Mouse (Mus musculus) midbrain, embryonic 14.5 days (tissue): Measurements from ENCODE around the gene Mrpl52. TPM values are rescaled to one million over a fixed set of nuclear protein-coding genes. Genes with fewer than 3 reads are reported as not detected.

Experiments used
- ATAC-seq: fragments of 200-750 bp; cut with Nextera tagmentation; 2 replicates; pipeline ENCODE4 v1.8.0; 2017; ENCODE audit warnings: moderate number of reproducible peaks, moderate library complexity; ENCODE audit not compliant: low FRiP score, low TSS enrichment
- DNase-seq: peaks from one replicate; pipeline ENCODE4 v3.0.0-alpha.2; 2015
- H3K27ac ChIP-seq: fragments of 300-500 bp; sonication (generic); replicated peaks from 2 replicates; pipeline ENCODE4 v1.5.1; 2014; ENCODE audit warnings: mild to moderate bottlenecking, low read depth, low read length, moderate library complexity
- H3K27me3 ChIP-seq: fragments of 300-500 bp; sonication (generic); 2 replicates; pipeline ENCODE4 v1.6.1; 2014; ENCODE audit warnings: low read length, control low read depth, mixed read lengths; ENCODE audit not compliant: control insufficient read depth, insufficient read depth
- H3K36me3 ChIP-seq: fragments of 300-500 bp; sonication (generic); 2 replicates; pipeline ENCODE4 v1.6.1; 2014; ENCODE audit warnings: low read length, control low read depth; ENCODE audit not compliant: control insufficient read depth, insufficient read depth
- H3K4me1 ChIP-seq: fragments of 300-500 bp; sonication (generic); 2 replicates; pipeline ENCODE4 v1.6.1; 2014; ENCODE audit warnings: mild to moderate bottlenecking, antibody characterized with exemption, low read length, control low read depth; ENCODE audit not compliant: control insufficient read depth, insufficient read depth
- H3K4me2 ChIP-seq: fragments of 300-500 bp; sonication (generic); 2 replicates; pipeline ENCODE4 v1.6.1; 2014; ENCODE audit warnings: mild to moderate bottlenecking, low read length, moderate library complexity
- H3K4me3 ChIP-seq: fragments of 300-500 bp; sonication (generic); replicated peaks from 2 replicates; pipeline ENCODE4 v1.5.1; 2014; ENCODE audit warnings: low read depth, low read length
- H3K9ac ChIP-seq: fragments of 300-500 bp; sonication (generic); replicated peaks from 2 replicates; pipeline ENCODE4 v1.6.1; 2014; ENCODE audit warnings: mild to moderate bottlenecking, low read length, moderate library complexity
- H3K9me3 ChIP-seq: fragments of 300-500 bp; sonication (generic); 2 replicates; pipeline ENCODE4 v1.6.1; 2016; ENCODE audit warnings: low read length, control low read depth, mixed read lengths; ENCODE audit not compliant: control insufficient read depth
- WGBS: fragments of 180-500 bp; shearing (Covaris S2); extraction: QIAGEN DNeasy Blood & Tissue Kit; methylation state at CpG from one replicate; pipeline ENCODE4 v1.1.7; 2014; 5-methylcytosine and 5-hydroxymethylcytosine counted together
- polyA plus RNA-seq: library from polyadenylated mRNA; unstranded; fragments of >200 nt; fragmentation: Nextera tagmentation; extraction: Ambion mirVana; gene quantifications from 2 replicates; pipeline ENCODE4 v1.2.1, GENCODE M21; 2014

Mrpl52 gene
- polyA plus RNA-seq, 1 experiment from 2014 or later, result 293 TPM

- no peak overlapping the region for H3K27ac ChIP-seq
- H3K4me2 ChIP-seq, result no peak overlapping the region
- H3K4me3 ChIP-seq, result no peak overlapping the region
- no peaks in the 10 kb centered on the region for H3K9me3 ChIP-seq
- ATAC-seq, result no peak
- peaks cover 26% of the 10 kb centered on the region for H3K4me1 ChIP-seq
- no peak for DNase-seq
- H3K27me3 ChIP-seq, result no peaks in the 10 kb centered on the region
- H3K9ac ChIP-seq, result no peak overlapping the region
- H3K36me3 ChIP-seq, result peaks cover 6% of the 10 kb centered on the region; the same call in 1 of the 2 replicates
- 94% methylated on average over 5 of the region's 5 CpGs for WGBS
These were observed 1.7 kb downstream of the Mrpl52 start for GRCm38 (mm10) chr14:54428421-54428820.

GRCm38 (mm10) chr14:54429332-54430093, 2.8 kb downstream of the Mrpl52 start:
- no peak for DNase-seq
- H3K27me3 ChIP-seq, result no peaks in the 10 kb centered on the region
- H3K4me1 ChIP-seq, result peaks cover 34% of the 10 kb centered on the region
- peaks cover 6% of the 10 kb centered on the region; the same call in 1 of the 2 replicates for H3K36me3 ChIP-seq
- H3K27ac ChIP-seq, result 0 out of 2 replicates have a peak overlapping the region, but pooled peaks have one; percentile 84
- H3K9me3 ChIP-seq, result no peaks in the 10 kb centered on the region
- 66% methylated on average over 7 of the region's 7 CpGs for WGBS
- H3K9ac ChIP-seq, result no peak overlapping the region
- no peak for ATAC-seq
- peak overlapping the region; percentile 67 for H3K4me2 ChIP-seq
- no peak overlapping the region for H3K4me3 ChIP-seq

- H3K9ac ChIP-seq, result peak overlapping the region; percentile 78
- peaks cover 34% of the 10 kb centered on the region for H3K4me1 ChIP-seq
- 3% methylated on average over 18 of the region's 18 CpGs for WGBS
- H3K4me2 ChIP-seq, result peak overlapping the region; percentile 67
- no peaks in the 10 kb centered on the region for H3K9me3 ChIP-seq
- ATAC-seq (no peak), DNase-seq (peak; percentile 62)
- H3K36me3 ChIP-seq, result peaks cover 6% of the 10 kb centered on the region; the same call in 1 of the 2 replicates
- H3K27ac ChIP-seq, result peak overlapping the region; percentile 84
- no peaks in the 10 kb centered on the region for H3K27me3 ChIP-seq
- H3K4me3 ChIP-seq, result peak overlapping the region; percentile 55
These were observed 3.9 kb downstream of the Mrpl52 start for GRCm38 (mm10) chr14:54430406-54431145.

- under 1% methylated on average over 49 of the region's 49 CpGs for WGBS
- peaks cover 6% of the 10 kb centered on the region; the same call in 1 of the 2 replicates for H3K36me3 ChIP-seq
- peak within 1 kb of the TSS; percentile 67 for H3K4me2 ChIP-seq
- ATAC-seq, result peak; percentile 36; the same call in 1 of the 2 replicates
- H3K9me3 ChIP-seq, result no peaks in the 10 kb centered on the region
- H3K27ac ChIP-seq, result peak within 1 kb of the TSS; percentile 84
- H3K27me3 ChIP-seq, result no peaks in the 10 kb centered on the region
- peak; percentile 83 for DNase-seq
- H3K9ac ChIP-seq, result peak within 1 kb of the TSS; percentile 78
- peak within 1 kb of the TSS; percentile 55 for H3K4me3 ChIP-seq
- H3K4me1 ChIP-seq, result peaks cover 29% of the 10 kb centered on the region
These were observed 4.8 kb downstream of the Mrpl52 start, which contains the start of gene Mmp14 for GRCm38 (mm10) chr14:54431334-54432077. Gene Mmp14, plus strand, starts transcription at chr14:54431612.

GRCm38 (mm10) chr14:54432078-54432836, 5.5 kb downstream of the Mrpl52 start:
- WGBS, result under 1% methylated on average over 54 of the region's 54 CpGs
- Histone ChIP-seq H3K4me3 (peak overlapping the region; percentile 55), H3K9ac (peak overlapping the region; percentile 78), H3K9me3 (no peaks in the 10 kb centered on the region), H3K4me2 (peak overlapping the region; percentile 67), H3K36me3 (peaks cover 6% of the 10 kb centered on the region; the same call in 1 of the 2 replicates), H3K27ac (peak overlapping the region; percentile 84), H3K4me1 (peaks cover 28% of the 10 kb centered on the region), H3K27me3 (no peaks in the 10 kb centered on the region)
- ATAC-seq (peak; percentile 22; the same call in 1 of the 2 replicates), DNase-seq (peak; percentile 61)

- DNase-seq, result peak; percentile 53
These were observed 6.4 kb downstream of the Mrpl52 start for GRCm38 (mm10) chr14:54432837-54433830.

GRCm38 (mm10) chr14:54433941-54434531, 7.3 kb downstream of the Mrpl52 start:
- no peak overlapping the region for H3K27ac ChIP-seq
- H3K36me3 ChIP-seq, result peaks cover 14% of the 10 kb centered on the region; the same call in 1 of the 2 replicates

More at GRCm38 (mm10) chr14:54432837-54433830, 6.4 kb downstream of the Mrpl52 start:
- Histone ChIP-seq H3K27ac (peak overlapping the region; percentile 84), H3K4me1 (peaks cover 22% of the 10 kb centered on the region), H3K36me3 (peaks cover 7% of the 10 kb centered on the region; the same call in 1 of the 2 replicates), H3K27me3 (no peaks in the 10 kb centered on the region), H3K9ac (peak overlapping the region; percentile 78), H3K4me2 (peak overlapping the region; percentile 67), H3K9me3 (no peaks in the 10 kb centered on the region), H3K4me3 (peak overlapping the region; percentile 55)
- 41% methylated on average over 17 of the region's 17 CpGs for WGBS
- ATAC-seq, result peak; percentile 20; the same call in 1 of the 2 replicates

More at GRCm38 (mm10) chr14:54433941-54434531, 7.3 kb downstream of the Mrpl52 start:
- peak overlapping the region; percentile 78 for H3K9ac ChIP-seq
- peak overlapping the region; percentile 67 for H3K4me2 ChIP-seq
- DNase-seq (no peak), ATAC-seq (no peak)
- H3K9me3 ChIP-seq, result no peaks in the 10 kb centered on the region
- peak overlapping the region; percentile 55; the same call in 1 of the 2 replicates for H3K4me3 ChIP-seq
- 75% methylated on average over 12 of the region's 12 CpGs for WGBS
- peaks cover 22% of the 10 kb centered on the region for H3K4me1 ChIP-seq
- no peaks in the 10 kb centered on the region for H3K27me3 ChIP-seq
